Comparison of ENCODE assay signal across 35 mouse cellular contexts in the genomic region with DNA sequence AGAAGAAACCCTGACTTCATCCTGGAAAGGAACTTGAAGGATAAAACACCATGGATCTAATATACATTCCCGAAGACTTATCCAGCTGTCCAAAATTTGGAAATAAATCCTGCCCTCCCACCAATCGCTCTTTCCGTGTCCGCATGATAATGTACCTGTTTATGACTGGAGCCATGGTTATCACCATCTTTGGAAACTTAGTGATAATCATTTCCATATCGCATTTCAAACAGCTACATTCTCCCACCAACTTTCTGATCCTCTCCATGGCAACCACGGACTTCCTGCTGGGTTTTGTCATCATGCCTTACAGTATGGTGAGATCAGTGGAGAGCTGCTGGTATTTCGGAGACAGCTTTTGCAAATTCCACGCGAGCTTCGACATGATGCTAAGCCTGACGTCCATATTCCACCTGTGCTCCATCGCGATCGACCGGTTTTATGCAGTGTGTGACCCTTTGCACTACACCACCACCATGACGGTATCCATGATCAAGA. TPM values are rescaled to one million over a fixed set of nuclear protein-coding genes. Genes with fewer than 3 reads are reported as not detected.
A peak's percentile ranks its signal among the peaks of the same experiment; 100 is the strongest.
DNase-seq lines count a peak whose midpoint lies in the region; TF ChIP-seq lines count a peak whose summit lies in the region.
"Had no signal": no experiment of that assay in that cellular context is flagged by ENCODE, and none has a peak within 500 bp of the region (broad histone marks: within the 10 kb centered on the region; RNA-seq: fewer than 3 reads in every experiment).

A gene (plus strand): TSS at position 51 of the 498 bp plus-strand sequence.

- H3K4me1 ChIP-seq in kidney, adult 2 months (ENCODE audit: control insufficient read depth, insufficient read depth, low read length), result no peaks in the 10 kb centered on the region
- H3K4me1 ChIP-seq: embryonic facial prominence, embryonic 12.5 days; forebrain, embryonic 12.5 days had no signal

- no peak within 1 kb of the TSS for H3K27ac ChIP-seq in kidney, adult 2 months (ENCODE audit: insufficient read depth, low read depth, low read length)
- H3K27ac ChIP-seq: embryonic facial prominence, embryonic 12.5 days; forebrain, embryonic 12.5 days; kidney, postnatal 0 days; left cerebral cortex, adult 2 months had no signal

- H3K27me3 ChIP-seq in kidney, adult 2 months (replicated peaks; ENCODE audit: control insufficient read depth, insufficient read depth, low read length), result no peaks in the 10 kb centered on the region
- H3K27me3 ChIP-seq: embryonic facial prominence, embryonic 12.5 days; forebrain, embryonic 12.5 days had no signal

- peak; percentile 7 to 25 for DNase-seq in frontal cortex, adult 2 months (ENCODE audit: extremely low spot score in 1 of 2, low spot score in 1 of 2)
- no peak for DNase-seq in frontal cortex, postnatal 10 days (ENCODE audit: low spot score in 2 of 2)
- peak; percentile 8 for DNase-seq in left cerebral cortex, postnatal 4 days
- DNase-seq in left cerebral cortex, adult 11 months (ENCODE audit: low spot score), result no peak
- peak; percentile 25 for DNase-seq in R1 (ENCODE audit: low read depth, low spot score)
- peak; percentile 45 for DNase-seq in brain, adult 2 months (ENCODE audit: low read depth, low spot score)
- DNase-seq in kidney, adult 2 months, result no peak
- DNase-seq: adrenal gland, adult 8-10 months; cerebellum, adult 9-10 months; kidney, adult 11 months; layer of hippocampus, adult 9-11 months; lung, postnatal 4 days; thymus, adult 18-20 months; thymus, postnatal 36 days had no signal

- no peak for TF ChIP-seq CTCF in kidney, adult 2 months (conservative IDR thresholded peaks at IDR 0.05; ENCODE audit: insufficient read depth, insufficient read length, low read depth, low read length)

- intact Hi-C loops in left cerebral cortex, postnatal 4 days (cut with DNase I), result no loop called here

- WGBS in kidney, adult 2 months, result 91% methylated on average over 16 of the region's 16 CpGs

- no peak within 1 kb of the TSS for H3K4me3 ChIP-seq in kidney, adult 2 months (ENCODE audit: insufficient read depth, low read depth, low read length)
- H3K4me3 ChIP-seq: embryonic facial prominence, embryonic 12.5 days; forebrain, embryonic 12.5 days; left cerebral cortex, adult 2 months had no signal

- no peaks in the 10 kb centered on the region for H3K36me3 ChIP-seq in kidney, adult 2 months (ENCODE audit: control insufficient read depth, insufficient read depth, low read length)
- H3K36me3 ChIP-seq: embryonic facial prominence, embryonic 12.5 days; forebrain, embryonic 12.5 days had no signal

- no peak for TF ChIP-seq POLR2A in kidney, adult 2 months (IDR thresholded peaks at IDR 0.05; ENCODE audit: low read depth, low read length)

RNA-seq across cellular contexts. Expression of the gene that starts here (rescaled TPM):
- not detected in 2 replicates for polyA plus RNA-seq in frontal cortex, adult 2 months (2012; rRNA removed)
- not detected for total RNA-seq in left cerebral cortex, postnatal 4 days (2021)
- polyA plus RNA-seq in kidney, adult 2 months (2012; rRNA removed), result not detected in 2 replicates
- total RNA-seq: adrenal gland, adult 8-10 months; gastrocnemius, adult 8-10 months; hematopoietic stem cell, adult 5-6 weeks; left cerebral cortex, adult 2 months; liver, adult 2 months; megakaryocyte-erythroid progenitor cell, adult 5-6 weeks; MEL; monocyte, adult 5-6 weeks; neutrophil, adult 5-6 weeks had no signal
- polyA plus RNA-seq: activated CD4-positive, CD25-positive, alpha-beta regulatory T cell, adult 4 months; C2C12; embryonic facial prominence, embryonic 12.5 days; forebrain, embryonic 12.5 days; gonadal fat pad, adult 2 months; heart, embryonic 11.5 days; heart, postnatal 0 days; kidney, postnatal 0 days; large intestine, adult 2 months; limb, embryonic 11.5 days; liver, adult 2 months; liver, embryonic 16.5 days; lung, embryonic 16.5 days; stomach, embryonic 16.5 days had no signal

Comparison
In these comparisons a context has a peak if more than half of its experiments do, and no peak if none do; other contexts are left out.
1. Peak in DNase-seq in frontal cortex, adult 2 months; RNA of the gene not detected or under 1 TPM.
2. Peak in DNase-seq in left cerebral cortex, postnatal 4 days; RNA of the gene not detected or under 1 TPM.
3. DNase-seq: peak in R1 (single experiment) and brain, adult 2 months (single experiment); none in frontal cortex, postnatal 10 days (0 of 2), left cerebral cortex, adult 11 months (single experiment) and kidney, adult 2 months (single experiment).